Comparison of ENCODE assay signal across 15 mouse cellular contexts in the genomic region with DNA sequence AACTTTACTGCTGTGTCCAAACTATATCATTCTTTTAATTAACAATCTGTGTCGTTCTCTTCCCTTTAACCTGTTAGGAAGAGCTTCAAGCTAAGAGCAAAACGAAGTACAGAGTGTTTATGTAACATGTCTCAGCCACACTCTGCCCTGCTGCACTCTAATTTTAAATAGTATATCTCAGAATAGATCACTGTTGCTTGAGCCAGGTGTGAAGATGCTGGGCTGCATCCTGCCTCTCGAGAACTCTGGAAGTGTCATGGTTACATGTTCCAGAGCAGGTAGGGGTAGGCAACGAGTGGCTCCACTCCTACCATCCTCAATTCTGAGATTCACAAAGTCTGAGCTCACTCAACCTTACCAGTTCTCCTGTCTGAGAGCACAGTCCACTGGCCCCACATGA.
"Had no signal": no experiment of that assay in that cellular context is flagged by ENCODE, and none has a peak within 500 bp of the region (broad histone marks: within the 10 kb centered on the region; RNA-seq: fewer than 3 reads in every experiment).

No protein-coding gene starts in this region.

- H3K27me3 ChIP-seq: liver, embryonic 13.5 days; stomach, embryonic 15.5 days had no signal

- H3K4me1 ChIP-seq: liver, embryonic 13.5 days; stomach, embryonic 15.5 days had no signal

- DNase-seq: kidney, adult 18-20 months; kidney, adult 9 months; kidney, postnatal 25 days; layer of hippocampus, adult 9-11 months; liver, embryonic 13.5 days; lung, adult 2 months; lung, postnatal 14 days; lung, postnatal 4 days; midbrain, embryonic 14.5 days; right cerebral cortex, postnatal 14 days; spleen, adult 18-20 months; thymus, adult 18-20 months; thymus, postnatal 36 days had no signal

- H3K36me3 ChIP-seq: liver, embryonic 13.5 days; stomach, embryonic 15.5 days had no signal

- H3K27ac ChIP-seq: layer of hippocampus, adult 2 months; liver, embryonic 13.5 days; stomach, embryonic 15.5 days had no signal

- H3K9me3 ChIP-seq: liver, embryonic 13.5 days; stomach, embryonic 15.5 days had no signal

- H3K4me3 ChIP-seq: layer of hippocampus, adult 2 months; liver, embryonic 13.5 days; stomach, embryonic 15.5 days had no signal
